ENCODE assay signal across 24 mouse cellular contexts in the genomic region with DNA sequence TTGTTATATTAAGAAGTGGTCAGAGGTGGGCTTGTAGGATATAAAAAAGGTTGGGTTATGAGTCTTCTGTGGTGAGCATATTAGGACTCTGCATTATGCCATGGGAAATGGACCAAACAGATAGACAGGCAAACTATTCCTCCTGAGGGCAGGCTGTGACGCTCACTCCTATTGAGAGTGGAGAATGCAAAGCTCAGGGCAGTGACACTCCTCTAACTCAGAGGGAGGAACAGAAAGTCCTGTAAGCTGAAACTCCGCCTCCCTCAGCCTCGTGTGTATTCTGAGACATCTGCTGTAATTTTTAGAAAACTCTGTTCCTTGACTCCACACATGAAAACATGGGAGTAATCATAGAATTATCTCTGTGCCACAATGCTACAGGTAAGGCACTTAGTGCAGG.
A peak's percentile ranks its signal among the peaks of the same experiment; 100 is the strongest.
DNase-seq lines count a peak whose midpoint lies in the region; ATAC-seq and TF ChIP-seq lines count a peak whose summit lies in the region.
"Had no signal": no experiment of that assay in that cellular context is flagged by ENCODE, and none has a peak within 500 bp of the region (broad histone marks: within the 10 kb centered on the region; RNA-seq: fewer than 3 reads in every experiment).

No protein-coding gene starts in this region.

- H3K9ac ChIP-seq in liver, postnatal 0 days (replicated peaks): no peak overlapping the region
- H3K9ac ChIP-seq: embryonic facial prominence, embryonic 15.5 days; heart, embryonic 13.5 days; hindbrain, embryonic 12.5 days had no signal

- TF ChIP-seq CTCF in liver, postnatal 0 days (IDR thresholded peaks at IDR 0.05; ENCODE audit: low read depth): no peak

- WGBS in liver, postnatal 0 days (ENCODE audit: insufficient replicate concordance): 36% methylated on average over 3 of the region's 3 CpGs

- H3K36me3 ChIP-seq in liver, postnatal 0 days (replicated peaks; ENCODE audit: insufficient read depth, low read length): no peaks in the 10 kb centered on the region
- H3K36me3 ChIP-seq: embryonic facial prominence, embryonic 15.5 days; forebrain, embryonic 10.5 days; heart, embryonic 13.5 days; hindbrain, embryonic 12.5 days had no signal

- TF ChIP-seq EP300 in liver, postnatal 0 days (IDR thresholded peaks at IDR 0.05; ENCODE audit: low read depth): no peak

- peaks cover 13% of the 10 kb centered on the region for H3K4me1 ChIP-seq in liver, postnatal 0 days (ENCODE audit: insufficient read depth)
- H3K4me1 ChIP-seq: embryonic facial prominence, embryonic 15.5 days; hindbrain, embryonic 12.5 days had no signal

- no peak overlapping the region for H3K27ac ChIP-seq in liver, postnatal 0 days (ENCODE audit: low read depth)
- H3K27ac ChIP-seq: embryonic facial prominence, embryonic 15.5 days; forebrain, embryonic 10.5 days; gastrocnemius, adult 2 months; heart, embryonic 13.5 days; hindbrain, embryonic 12.5 days had no signal

- no peak overlapping the region for H3K4me2 ChIP-seq in liver, postnatal 0 days (ENCODE audit: low read depth, low read length)
- H3K4me2 ChIP-seq: embryonic facial prominence, embryonic 15.5 days; heart, embryonic 13.5 days; hindbrain, embryonic 12.5 days had no signal

- intact Hi-C loops in heart, postnatal 10 days (cut with DNase I): no loop called here

- H3K9me3 ChIP-seq in liver, postnatal 0 days (ENCODE audit: low read length): no peaks in the 10 kb centered on the region
- H3K9me3 ChIP-seq: embryonic facial prominence, embryonic 15.5 days; forebrain, embryonic 10.5 days; heart, embryonic 13.5 days; hindbrain, embryonic 12.5 days had no signal

- no peaks in the 10 kb centered on the region for H3K27me3 ChIP-seq in liver, postnatal 0 days (ENCODE audit: insufficient read depth, low read length)
- H3K27me3 ChIP-seq: embryonic facial prominence, embryonic 15.5 days; heart, embryonic 13.5 days; hindbrain, embryonic 12.5 days had no signal

- H3K4me3 ChIP-seq in liver, postnatal 0 days (ENCODE audit: low read depth, low read length): no peak overlapping the region
- H3K4me3 ChIP-seq: embryonic facial prominence, embryonic 15.5 days; erythroblast, embryonic 14.5 days; forebrain, embryonic 10.5 days; gastrocnemius, adult 2 months; heart, embryonic 13.5 days; hindbrain, embryonic 12.5 days had no signal

- DNase-seq in heart, adult 11 months: peak; percentile 82
- no peak for DNase-seq in heart, postnatal 10 days
- DNase-seq in lung, postnatal 10 days: peak; percentile 24
- no peak for DNase-seq in lung, postnatal 14 days
- no peak for DNase-seq in liver, postnatal 0 days
- DNase-seq: adrenal gland, adult 2 months; adrenal gland, postnatal 25 days; cerebellum, adult 2 months; cerebellum, postnatal 10 days; embryo, embryonic 11 days; gastrocnemius, adult 2 months; gastrocnemius, postnatal 36 days; heart, postnatal 4 days had no signal

- peak; percentile 71 for ATAC-seq in megakaryocyte, adult 5-6 weeks (ENCODE audit: poor library complexity, severe bottlenecking)
- no peak for ATAC-seq in liver, postnatal 0 days
- no peak for ATAC-seq in cerebellum, adult (ENCODE audit: insufficient number of reproducible peaks, low FRiP score, low TSS enrichment)
- ATAC-seq: forebrain, embryonic 14.5 days; hindbrain, embryonic 16.5 days; inflammation-experienced regulatory T-cells, adult 6 months; Patski had no signal

Comparison
In these comparisons a context has a peak if more than half of its experiments do, and no peak if none do; other contexts are left out.
1. DNase-seq: peak in heart, adult 11 months (single experiment) and lung, postnatal 10 days (single experiment); none in heart, postnatal 10 days (0 of 2), lung, postnatal 14 days (single experiment) and liver, postnatal 0 days (single experiment).